Mouse (Mus musculus): ENCODE results near the gene Hmox1. TPM values are rescaled to one million over a fixed set of nuclear protein-coding genes. Genes with fewer than 3 reads are reported as not detected.

The Hmox1 gene
- total and polyA plus RNA-seq, 2 experiments: 16.0 to 19.2 TPM

DNA sequence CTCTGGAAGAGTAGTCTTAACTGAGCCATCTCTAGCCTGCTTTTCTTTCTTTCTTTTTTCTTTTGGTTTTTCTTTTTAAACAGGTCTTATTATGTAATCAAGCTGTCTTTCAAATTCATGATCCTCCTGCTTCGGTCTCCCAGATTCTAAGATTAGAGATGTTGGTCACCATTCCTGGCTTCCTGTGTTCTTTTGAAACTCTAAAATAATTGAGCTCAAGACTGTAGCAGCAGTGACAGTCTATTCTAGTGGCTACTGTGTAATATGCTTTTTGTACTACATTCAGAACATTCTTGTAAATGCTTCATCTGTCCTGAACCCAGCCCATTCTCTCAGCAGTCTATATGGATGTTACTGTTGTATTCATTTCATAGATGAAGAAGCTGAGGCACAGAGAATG, 25.1 kb downstream of the Hmox1 start:
- Histone ChIP-seq H3K36me3 (ENCODE audit: control insufficient read depth, insufficient read depth, low read length) (peaks cover 5% of the 10 kb centered on the region), H3K27ac (replicated peaks; ENCODE audit: insufficient read depth, low read depth, low read length) (no peak overlapping the region), H3K4me3 (ENCODE audit: insufficient read depth, low read depth, low read length) (no peak overlapping the region), H3K4me1 (ENCODE audit: control insufficient read depth, insufficient read depth, low read length) (no peaks in the 10 kb centered on the region), H3K79me2 (ENCODE audit: control insufficient read depth, insufficient read depth, low read length) (no peaks in the 10 kb centered on the region), H3K27me3 (ENCODE audit: control insufficient read depth, insufficient read depth, low read length) (no peaks in the 10 kb centered on the region), H3K9ac (ENCODE audit: low read depth, low read length) (no peak overlapping the region)
- no peak for DNase-seq (ENCODE audit: extremely low read depth, low read depth, low spot score)
- TF ChIP-seq CTCF (IDR thresholded peaks at IDR 0.05; ENCODE audit: low read depth, low read length) (no peak), POLR2A (IDR thresholded peaks at IDR 0.05; ENCODE audit: extremely low read depth, insufficient read depth, low read length) (no peak)
- WGBS: 100% methylated on average over 1 of the region's 1 CpGs

DNA sequence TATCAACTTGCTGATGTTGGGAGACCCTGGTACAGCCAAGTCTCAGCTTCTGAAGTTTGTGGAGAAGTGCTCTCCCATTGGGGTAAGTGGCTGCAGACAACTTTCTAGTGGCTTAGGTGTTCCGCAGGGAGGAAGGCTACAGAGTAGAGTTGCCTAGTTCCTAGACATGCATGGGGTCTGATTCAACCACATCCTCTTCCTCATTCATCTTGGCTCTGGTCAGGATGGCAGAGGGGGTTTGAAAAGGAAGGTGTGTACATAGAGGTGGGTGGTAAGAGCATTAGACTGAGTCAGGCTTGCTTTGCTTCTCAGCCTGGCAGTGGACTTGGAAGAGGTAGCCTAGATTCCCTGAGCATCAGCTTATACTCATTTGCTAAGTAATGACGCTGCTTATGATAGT, 25.9 kb downstream of the Hmox1 start:
- H3K36me3 ChIP-seq (ENCODE audit: control insufficient read depth, insufficient read depth, low read length): peaks cover 5% of the 10 kb centered on the region

DNA sequence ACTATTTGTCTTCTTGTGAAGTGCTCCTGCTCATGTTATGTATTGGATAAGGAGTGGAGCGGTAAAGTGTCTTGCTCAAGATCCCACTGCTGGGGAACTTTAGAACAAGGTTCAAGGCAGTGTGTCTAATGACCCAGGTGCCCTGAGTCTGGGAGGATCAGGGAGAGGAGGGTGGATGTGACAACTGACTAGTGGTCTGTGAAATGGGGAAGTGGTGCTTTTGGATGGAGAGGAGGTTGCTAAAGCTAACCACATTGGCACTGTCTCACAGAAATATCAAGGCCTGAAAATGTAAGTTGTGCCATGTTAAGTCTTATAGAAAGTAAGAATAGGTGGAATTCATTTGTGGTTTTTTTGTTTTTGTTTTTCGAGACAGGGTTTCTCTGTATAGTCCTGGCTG, 26.3 kb downstream of the Hmox1 start:
- 97% methylated on average over 2 of the region's 2 CpGs for WGBS
- no peak overlapping the region for H3K9ac ChIP-seq (ENCODE audit: low read depth, low read length)
- peaks cover 5% of the 10 kb centered on the region for H3K36me3 ChIP-seq (ENCODE audit: control insufficient read depth, insufficient read depth, low read length)
- no peak overlapping the region for H3K27ac ChIP-seq (replicated peaks; ENCODE audit: insufficient read depth, low read depth, low read length)
- no peaks in the 10 kb centered on the region for H3K79me2 ChIP-seq (ENCODE audit: control insufficient read depth, insufficient read depth, low read length)
- no peaks in the 10 kb centered on the region for H3K27me3 ChIP-seq (ENCODE audit: control insufficient read depth, insufficient read depth, low read length)
- H3K4me3 ChIP-seq (ENCODE audit: insufficient read depth, low read depth, low read length): no peak overlapping the region
- DNase-seq (ENCODE audit: extremely low read depth, low read depth, low spot score): no peak
- H3K4me1 ChIP-seq (ENCODE audit: control insufficient read depth, insufficient read depth, low read length): no peaks in the 10 kb centered on the region
- no peak for TF ChIP-seq CTCF (IDR thresholded peaks at IDR 0.05; ENCODE audit: low read depth, low read length)
- TF ChIP-seq POLR2A (IDR thresholded peaks at IDR 0.05; ENCODE audit: extremely low read depth, insufficient read depth, low read length): no peak

More for the DNA sequence above, 25.9 kb downstream of the Hmox1 start:
- no peak for DNase-seq (ENCODE audit: extremely low read depth, low read depth, low spot score)
- Histone ChIP-seq H3K4me3 (ENCODE audit: insufficient read depth, low read depth, low read length) (no peak overlapping the region), H3K27me3 (ENCODE audit: control insufficient read depth, insufficient read depth, low read length) (no peaks in the 10 kb centered on the region), H3K4me1 (ENCODE audit: control insufficient read depth, insufficient read depth, low read length) (no peaks in the 10 kb centered on the region), H3K79me2 (ENCODE audit: control insufficient read depth, insufficient read depth, low read length) (no peaks in the 10 kb centered on the region), H3K9ac (ENCODE audit: low read depth, low read length) (no peak overlapping the region), H3K27ac (replicated peaks; ENCODE audit: insufficient read depth, low read depth, low read length) (no peak overlapping the region)
- 97% methylated on average over 2 of the region's 2 CpGs for WGBS
- no peak for TF ChIP-seq POLR2A (IDR thresholded peaks at IDR 0.05; ENCODE audit: extremely low read depth, insufficient read depth, low read length)
- TF ChIP-seq CTCF (IDR thresholded peaks at IDR 0.05; ENCODE audit: low read depth, low read length): no peak

DNA sequence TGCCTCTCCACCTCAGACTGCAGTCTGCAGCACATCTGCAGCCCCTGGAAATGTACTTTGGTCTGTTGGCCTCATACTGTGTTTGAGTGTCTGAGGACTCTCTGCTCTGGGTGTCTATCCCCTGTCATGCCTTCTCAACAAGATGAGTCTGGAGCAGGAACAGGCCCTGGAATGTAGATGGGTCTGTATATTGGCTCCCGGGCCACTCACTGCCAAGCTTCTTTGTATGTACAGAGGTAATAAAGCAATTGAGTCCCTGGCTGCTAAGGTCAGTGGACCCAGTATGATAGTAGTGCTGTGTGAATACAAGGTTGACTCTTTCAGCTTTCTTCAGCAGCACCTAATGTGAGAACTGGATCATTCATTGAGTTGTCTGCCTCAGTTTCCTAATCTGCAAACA, 34.0 kb downstream of the Hmox1 start:
- no peak for DNase-seq (ENCODE audit: extremely low read depth, low read depth, low spot score)
- no peak overlapping the region for H3K4me3 ChIP-seq (ENCODE audit: insufficient read depth, low read depth, low read length)
- no peaks in the 10 kb centered on the region for H3K4me1 ChIP-seq (ENCODE audit: control insufficient read depth, insufficient read depth, low read length)
- H3K79me2 ChIP-seq (ENCODE audit: control insufficient read depth, insufficient read depth, low read length): no peaks in the 10 kb centered on the region
- no peak overlapping the region for H3K9ac ChIP-seq (ENCODE audit: low read depth, low read length)
- no peak overlapping the region for H3K27ac ChIP-seq (replicated peaks; ENCODE audit: insufficient read depth, low read depth, low read length)
- H3K27me3 ChIP-seq (ENCODE audit: control insufficient read depth, insufficient read depth, low read length): no peaks in the 10 kb centered on the region
- no peaks in the 10 kb centered on the region for H3K36me3 ChIP-seq (ENCODE audit: control insufficient read depth, insufficient read depth, low read length)
- TF ChIP-seq CTCF (IDR thresholded peaks at IDR 0.05; ENCODE audit: low read depth, low read length) (no peak), POLR2A (IDR thresholded peaks at IDR 0.05; ENCODE audit: extremely low read depth, insufficient read depth, low read length) (no peak)
- 87% methylated on average over 1 of the region's 1 CpGs for WGBS

DNA sequence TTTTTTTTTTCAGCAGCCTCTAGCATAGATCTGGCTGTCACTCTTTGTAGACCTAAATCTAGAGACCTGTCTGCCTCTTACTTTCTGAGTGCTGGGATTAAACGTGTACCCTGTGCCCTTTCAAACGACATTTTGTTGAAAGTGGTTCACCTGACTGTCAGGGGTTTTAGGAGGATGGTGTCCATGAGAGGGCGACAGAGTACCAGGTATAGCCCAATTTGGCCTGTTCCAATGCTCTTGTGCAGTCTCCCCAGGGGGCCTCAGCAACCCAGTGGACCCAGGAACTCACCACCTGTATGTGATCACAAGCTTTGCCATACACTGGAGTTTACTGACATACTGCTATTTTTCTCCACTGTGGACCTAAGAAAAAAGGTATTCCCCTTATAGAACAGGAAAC, 39.1 kb downstream of the Hmox1 start:
- no peaks in the 10 kb centered on the region for H3K79me2 ChIP-seq (ENCODE audit: control insufficient read depth, insufficient read depth, low read length)
- H3K36me3 ChIP-seq (ENCODE audit: control insufficient read depth, insufficient read depth, low read length): no peaks in the 10 kb centered on the region
- no peaks in the 10 kb centered on the region for H3K27me3 ChIP-seq (ENCODE audit: control insufficient read depth, insufficient read depth, low read length)
- peak; percentile 43 for DNase-seq (ENCODE audit: extremely low read depth, low read depth, low spot score)
- H3K27ac ChIP-seq (replicated peaks; ENCODE audit: insufficient read depth, low read depth, low read length): no peak overlapping the region
- no peak overlapping the region for H3K9ac ChIP-seq (ENCODE audit: low read depth, low read length)
- TF ChIP-seq CTCF (IDR thresholded peaks at IDR 0.05; ENCODE audit: low read depth, low read length) (peak; percentile 73), POLR2A (IDR thresholded peaks at IDR 0.05; ENCODE audit: extremely low read depth, insufficient read depth, low read length) (no peak)
- WGBS: 17% methylated on average over 3 of the region's 3 CpGs
- no peak overlapping the region for H3K4me3 ChIP-seq (ENCODE audit: insufficient read depth, low read depth, low read length)
- no peaks in the 10 kb centered on the region for H3K4me1 ChIP-seq (ENCODE audit: control insufficient read depth, insufficient read depth, low read length)

DNA sequence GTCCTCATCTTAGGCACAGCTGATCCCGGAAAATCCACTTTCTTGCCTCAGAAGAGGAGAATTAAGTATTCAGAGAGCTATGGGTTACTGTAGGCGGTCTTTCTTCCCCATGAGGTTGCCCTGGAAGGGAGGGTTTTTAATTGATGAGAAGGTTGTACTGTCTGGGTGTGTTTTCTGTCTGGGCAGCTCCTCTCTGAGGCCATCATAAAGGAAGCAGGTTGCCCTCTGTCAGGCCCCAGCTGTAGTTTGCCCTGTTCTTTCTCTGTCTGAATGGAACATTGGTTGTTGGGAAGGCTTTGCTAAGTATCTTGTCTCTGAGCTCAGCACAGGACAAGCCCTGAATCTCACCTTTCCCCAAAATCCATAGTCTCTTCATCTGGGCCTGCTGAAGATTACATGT, 40.0 kb downstream of the Hmox1 start:
- no peak overlapping the region for H3K9ac ChIP-seq (ENCODE audit: low read depth, low read length)
- H3K27ac ChIP-seq (replicated peaks; ENCODE audit: insufficient read depth, low read depth, low read length): no peak overlapping the region
- H3K79me2 ChIP-seq (ENCODE audit: control insufficient read depth, insufficient read depth, low read length): no peaks in the 10 kb centered on the region
- TF ChIP-seq CTCF (IDR thresholded peaks at IDR 0.05; ENCODE audit: low read depth, low read length): no peak
- no peak for TF ChIP-seq POLR2A (IDR thresholded peaks at IDR 0.05; ENCODE audit: extremely low read depth, insufficient read depth, low read length)
- no peaks in the 10 kb centered on the region for H3K36me3 ChIP-seq (ENCODE audit: control insufficient read depth, insufficient read depth, low read length)
- H3K4me1 ChIP-seq (ENCODE audit: control insufficient read depth, insufficient read depth, low read length): no peaks in the 10 kb centered on the region
- H3K27me3 ChIP-seq (ENCODE audit: control insufficient read depth, insufficient read depth, low read length): no peaks in the 10 kb centered on the region
- 97% methylated on average over 2 of the region's 2 CpGs for whole genome bisulfite sequencing
- no peak overlapping the region for H3K4me3 ChIP-seq (ENCODE audit: insufficient read depth, low read depth, low read length)
- no peak for DNase-seq (ENCODE audit: extremely low read depth, low read depth, low spot score)

Measured in liver, adult 2 months (tissue).